Mouse (Mus musculus) spleen, postnatal 36 days (tissue): ENCODE results near the gene Arrb2.
"Not testable (repeated sequence)": the region's sequence is repeated elsewhere in the genome, so short reads cannot be mapped to it uniquely, and the experiment has no call there.

Source experiments
- DNase-seq, 2 experiments: peaks; one replicate each; pipeline ENCODE4 v3.0.0; 2022; ENCODE audit warnings: low spot score in 2 of 2, mixed read lengths in 1 of 2

The Arrb2 gene

DNA sequence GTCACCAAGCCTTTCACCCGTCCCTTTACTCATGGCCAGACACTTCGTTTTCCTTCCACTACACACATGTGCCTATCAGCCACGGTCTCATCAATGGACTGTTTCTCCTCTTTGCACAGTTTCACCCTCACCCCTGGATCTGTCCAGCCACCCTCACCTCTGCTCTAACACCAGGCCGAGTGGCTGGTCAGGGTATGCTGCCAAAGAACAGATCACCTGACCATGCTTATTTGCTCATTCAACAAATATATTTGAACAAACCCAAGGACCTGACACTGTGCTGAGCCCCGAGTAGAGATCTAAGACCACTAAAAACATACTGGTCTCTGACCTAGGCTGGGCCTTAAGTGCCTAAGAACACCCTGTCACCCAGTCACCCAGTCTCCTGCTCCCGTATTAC, 12.2 kb downstream of the Arrb2 start:
- DNase-seq = no peak

- no peak for DNase-seq
These were observed 14.3 kb downstream of the Arrb2 start for GRCm38 (mm10) chr11:70446756-70447155.

DNA sequence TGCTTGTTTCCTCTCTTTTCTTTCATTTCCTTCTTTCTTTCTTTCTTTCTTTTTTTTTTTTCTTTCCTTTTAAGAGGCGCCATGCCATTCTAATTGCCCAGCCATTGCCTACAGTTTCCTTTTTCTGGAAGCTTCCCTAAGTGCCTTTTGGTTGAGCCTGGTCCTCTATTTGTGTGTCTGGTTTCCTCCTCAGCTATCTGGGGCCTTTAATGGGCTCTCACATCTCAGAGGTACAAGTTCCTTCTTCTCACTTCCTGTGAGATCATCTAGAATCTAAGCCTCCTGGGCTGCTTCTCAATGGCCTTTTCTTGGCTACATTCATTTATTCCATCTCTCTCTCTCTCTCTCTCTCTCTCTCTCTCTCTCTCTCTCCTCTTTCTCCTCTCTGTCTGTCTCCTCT, 14.9 kb downstream of the Arrb2 start:
- no peak for DNase-seq

DNA sequence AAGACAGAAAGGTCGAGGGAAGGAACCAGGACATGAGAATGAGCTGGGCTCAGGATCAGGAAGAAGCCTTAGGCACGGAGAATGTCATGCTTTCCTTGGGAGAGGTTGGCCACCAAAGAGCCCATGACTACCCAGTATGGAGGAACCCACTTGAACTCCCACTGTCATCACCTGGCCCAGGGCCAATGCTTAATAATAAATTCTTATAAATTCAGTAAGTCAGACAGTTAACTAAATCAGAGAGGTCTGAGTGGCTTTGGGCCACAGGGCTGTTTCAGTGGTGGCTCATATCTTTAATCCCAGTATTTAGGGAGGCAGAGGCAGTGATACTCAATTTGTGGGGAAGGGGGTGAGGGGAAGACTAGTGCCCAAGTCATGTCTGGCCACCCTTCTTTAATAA, 18.5 kb downstream of the Arrb2 start:
- DNase-seq = no peak

DNA sequence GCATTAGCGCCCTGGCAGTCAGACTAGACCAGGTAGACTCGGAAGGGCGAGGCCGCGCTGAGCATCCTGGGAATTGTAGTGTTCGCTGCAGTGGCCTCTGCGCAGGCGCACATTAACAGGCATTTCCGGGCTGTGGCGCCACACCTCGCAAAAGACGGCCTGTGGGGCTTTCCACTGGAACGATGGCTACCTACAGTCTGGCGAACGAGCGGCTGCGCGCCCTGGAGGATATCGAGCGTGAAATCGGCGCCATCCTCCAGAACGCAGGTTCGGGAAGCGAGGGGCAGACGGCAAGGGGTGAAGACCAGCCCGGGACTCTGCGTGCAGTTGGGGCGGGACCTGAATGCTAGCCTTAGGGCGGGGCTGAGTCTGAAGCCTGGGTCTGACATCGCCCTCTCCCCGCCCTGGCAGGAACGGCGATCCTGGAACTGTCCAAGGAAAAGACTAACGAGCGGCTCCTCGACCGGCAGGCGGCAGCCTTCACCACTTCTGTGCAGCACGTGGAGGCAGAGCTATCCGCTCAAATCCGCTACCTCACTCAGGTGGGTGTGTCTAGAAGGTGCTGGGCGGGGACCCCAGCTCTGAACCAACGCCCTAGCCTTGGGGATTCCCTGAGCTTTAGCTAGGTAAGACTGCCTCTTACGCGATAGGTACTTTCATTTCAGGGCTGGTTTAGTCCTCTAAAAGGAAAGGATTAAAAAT, 19.5 kb downstream of the Arrb2 start, which contains the start of gene Med11:
Gene Med11 (plus strand): TSS at position 123 of the 702 bp plus-strand sequence.
- DNase-seq = peak; percentile 93 to 95

DNA sequence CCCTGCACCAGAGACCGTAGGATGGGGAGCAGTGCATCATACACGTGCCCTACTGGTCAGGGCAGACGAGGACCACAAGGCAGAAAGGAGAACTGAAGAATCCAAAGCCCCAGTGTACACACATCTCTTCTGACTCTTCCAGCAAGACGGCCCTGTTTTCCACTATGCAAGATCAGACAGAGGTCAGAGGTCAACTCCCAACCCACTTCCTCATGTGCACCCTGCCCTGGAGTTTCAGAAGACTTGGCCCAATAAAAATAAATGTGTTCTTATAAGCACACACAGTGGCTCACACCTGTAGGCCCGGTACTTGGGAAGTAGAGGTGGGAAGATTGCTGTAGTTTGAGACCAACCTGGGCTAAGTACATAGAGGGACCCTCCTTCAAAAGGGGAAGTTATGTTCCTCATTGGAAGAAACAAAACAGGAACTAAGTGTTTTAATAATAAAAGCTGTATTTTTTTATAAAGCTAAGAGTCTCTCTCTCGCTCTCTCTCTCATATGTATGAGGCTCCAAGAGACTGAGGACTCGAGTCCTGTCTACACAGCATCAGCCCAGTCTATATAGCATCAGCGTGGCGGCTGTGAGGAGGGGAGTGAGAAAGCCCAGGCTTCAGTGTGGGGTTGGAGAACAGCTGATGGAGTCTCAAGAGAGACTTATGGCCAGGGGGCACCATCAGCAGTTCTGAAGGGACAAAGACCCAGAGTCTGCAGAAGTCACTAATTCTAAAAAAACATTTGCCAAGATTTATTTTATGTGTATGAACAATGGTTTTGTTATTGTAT, 21.0 kb downstream of the Arrb2 start:
- peak; percentile 43 to 48 for DNase-seq

GRCm38 (mm10) chr11:70458688-70459600, 26.5 kb downstream of the Arrb2 start, which contains the start of gene Zmynd15:
TSS of gene Zmynd15 (plus strand) at chr11:70459433.
- DNase-seq = no peak

- DNase-seq = no peak
These were observed 27.2 kb downstream of the Arrb2 start, which contains the start of gene Cxcl16 for GRCm38 (mm10) chr11:70459601-70460101. TSS of gene Cxcl16 (minus strand) at chr11:70459984.

- no peak for DNase-seq
These were observed 31.5 kb downstream of the Arrb2 start for GRCm38 (mm10) chr11:70463970-70464369.

DNA sequence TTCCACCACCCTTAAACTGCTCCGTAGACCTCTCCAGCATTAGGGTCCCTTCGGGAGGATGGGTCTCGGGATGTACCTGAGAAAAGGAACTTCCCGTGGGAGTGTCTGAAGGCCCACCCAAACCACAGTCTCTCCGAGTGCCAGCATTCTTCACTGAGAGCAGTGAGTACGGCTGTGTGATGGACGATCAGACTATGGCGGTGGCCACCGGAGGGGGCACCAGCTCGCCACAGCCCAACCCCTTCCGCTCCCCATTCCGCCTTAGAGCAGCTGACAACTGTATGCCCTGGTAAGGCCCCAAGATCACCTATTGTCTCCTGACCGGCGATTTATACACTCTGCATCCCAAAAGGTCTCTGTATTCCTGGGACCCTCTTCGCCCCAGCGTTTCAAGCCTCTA, 32.8 kb downstream of the Arrb2 start:
- DNase-seq = no peak

DNA sequence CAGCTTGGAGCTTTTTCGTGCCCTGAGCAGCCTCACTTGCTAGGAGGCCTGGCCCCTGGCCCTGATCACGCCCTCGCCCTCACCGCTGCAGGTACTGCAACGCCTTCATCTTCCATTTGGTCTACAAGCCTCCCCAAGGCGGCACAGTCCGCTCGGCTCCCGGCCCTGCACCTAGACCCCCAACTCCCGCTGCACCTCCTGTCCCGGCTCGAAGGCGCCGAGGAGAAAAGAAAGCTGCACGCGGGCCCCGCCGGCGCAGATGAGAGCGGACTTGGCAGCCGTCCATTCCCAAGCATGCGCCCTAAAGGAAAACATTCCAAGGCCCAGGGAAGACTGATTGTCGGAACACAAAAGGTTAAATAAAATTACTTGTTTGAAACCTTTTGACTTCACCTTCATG, 33.4 kb downstream of the Arrb2 start:
- DNase-seq = no peak

- no peak for DNase-seq
These were observed 35.6 kb downstream of the Arrb2 start for GRCm38 (mm10) chr11:70467902-70468619.

GRCm38 (mm10) chr11:70469764-70470163, 37.3 kb downstream of the Arrb2 start:
- no peak for DNase-seq

DNA sequence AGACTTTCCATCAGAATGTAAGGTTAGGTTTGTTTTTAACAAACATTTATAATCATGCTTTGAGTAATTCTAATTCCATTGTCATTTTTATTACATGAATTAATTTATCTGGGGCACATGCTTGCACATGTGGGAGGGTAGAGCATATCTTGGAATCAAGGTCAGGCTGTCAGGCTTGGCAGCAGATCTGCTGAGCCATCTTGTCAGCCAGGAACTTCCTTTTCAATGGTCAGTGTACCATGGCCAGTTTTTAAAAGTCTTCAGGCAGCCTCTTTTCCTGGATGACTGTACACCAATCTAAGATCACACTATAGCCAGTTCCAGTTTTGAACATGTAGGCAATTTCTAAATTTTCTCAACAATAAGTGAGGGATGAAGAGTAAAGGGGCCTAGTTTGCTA, 40.3 kb downstream of the Arrb2 start:
- no peak for DNase-seq

GRCm38 (mm10) chr11:70473291-70473690, 40.9 kb downstream of the Arrb2 start:
- DNase-seq = not testable (repeated sequence)

GRCm38 (mm10) chr11:70474872-70475534, 42.6 kb downstream of the Arrb2 start:
- no peak for DNase-seq

DNA sequence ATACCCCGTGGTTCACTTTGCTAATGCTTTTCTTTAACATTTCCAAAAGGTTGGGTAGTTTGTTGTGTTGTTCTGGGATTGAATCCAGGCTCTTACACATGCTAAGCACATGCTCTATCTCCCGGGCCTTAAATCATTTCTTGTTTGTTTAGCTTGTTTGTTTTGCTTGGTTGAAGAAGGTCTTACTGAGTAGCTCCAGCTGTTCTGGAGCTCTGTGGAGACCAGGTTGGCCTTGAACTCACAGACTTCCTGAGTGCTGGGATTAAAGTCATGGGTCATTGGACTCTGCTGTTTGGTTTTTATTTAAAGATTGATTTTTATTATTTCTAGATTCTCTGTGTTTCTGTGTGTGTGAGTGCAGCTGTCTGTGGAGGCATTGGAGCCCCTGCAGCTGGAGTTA, 53.1 kb downstream of the Arrb2 start:
- no peak for DNase-seq

DNA sequence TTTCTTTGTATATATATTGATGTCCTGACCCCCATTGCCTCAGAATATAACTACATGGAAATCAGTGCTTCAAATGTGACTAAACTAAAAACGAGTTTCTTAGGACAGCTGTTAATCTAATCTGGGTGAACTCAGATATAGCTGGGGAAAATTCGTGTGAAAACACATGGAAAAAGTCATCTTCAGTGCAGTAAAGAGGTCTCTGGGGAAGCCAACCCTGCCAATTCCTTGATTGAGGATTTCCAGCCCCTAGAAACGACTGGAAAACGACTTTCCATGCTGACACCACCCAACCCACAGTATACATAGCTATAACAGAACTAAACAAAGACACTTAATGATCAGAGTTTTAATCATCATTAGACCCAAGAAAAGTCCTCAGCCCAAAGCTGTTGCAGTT, 55.4 kb downstream of the Arrb2 start:
- DNase-seq = no peak

GRCm38 (mm10) chr11:70489138-70489537, 56.7 kb downstream of the Arrb2 start:
- DNase-seq = no peak

- DNase-seq = peak; percentile 16 to 39
These were observed 57.2 kb downstream of the Arrb2 start for GRCm38 (mm10) chr11:70489684-70490083.
